Mouse (Mus musculus) heart, postnatal 4 days (tissue): Measurements from ENCODE around the gene Rlim. TPM values are rescaled to one million over a fixed set of nuclear protein-coding genes. Genes with fewer than 3 reads are reported as not detected.

Source experiments
- total RNA-seq, 2 experiments: library from RNA; stranded (reverse); gene quantifications; 2 replicates each; pipeline ENCODE4 v1.2.3; 2021

Rlim gene
- total RNA-seq, 2 experiments from 2014 or later = 46.3 to 50.0 TPM

Other genes starting within 250 kb of the Rlim start
- 10 to 100 TPM; 24.6 to 27.7 TPM for gene Slc16a2, start 159.3 kb downstream of the Rlim start, total RNA-seq
- 1 to 10 TPM; 2.3 to 2.6 TPM for gene Nexmif, start 219.9 kb upstream of the Rlim start, total RNA-seq